Mouse (Mus musculus) T-cell, adult 66 days (primary cell): ENCODE results near the gene Pamr1. TPM values are rescaled to one million over a fixed set of nuclear protein-coding genes. Genes with fewer than 3 reads are reported as not detected.

Source experiments
- total RNA-seq, 2 experiments: library from RNA; stranded (reverse); gene quantifications; 3 replicates in 1 of 2; 4 replicates in 1 of 2; pipeline ENCODE4 v1.2.4; 2023

Gene Pamr1
- total RNA-seq: not detected

DNA sequence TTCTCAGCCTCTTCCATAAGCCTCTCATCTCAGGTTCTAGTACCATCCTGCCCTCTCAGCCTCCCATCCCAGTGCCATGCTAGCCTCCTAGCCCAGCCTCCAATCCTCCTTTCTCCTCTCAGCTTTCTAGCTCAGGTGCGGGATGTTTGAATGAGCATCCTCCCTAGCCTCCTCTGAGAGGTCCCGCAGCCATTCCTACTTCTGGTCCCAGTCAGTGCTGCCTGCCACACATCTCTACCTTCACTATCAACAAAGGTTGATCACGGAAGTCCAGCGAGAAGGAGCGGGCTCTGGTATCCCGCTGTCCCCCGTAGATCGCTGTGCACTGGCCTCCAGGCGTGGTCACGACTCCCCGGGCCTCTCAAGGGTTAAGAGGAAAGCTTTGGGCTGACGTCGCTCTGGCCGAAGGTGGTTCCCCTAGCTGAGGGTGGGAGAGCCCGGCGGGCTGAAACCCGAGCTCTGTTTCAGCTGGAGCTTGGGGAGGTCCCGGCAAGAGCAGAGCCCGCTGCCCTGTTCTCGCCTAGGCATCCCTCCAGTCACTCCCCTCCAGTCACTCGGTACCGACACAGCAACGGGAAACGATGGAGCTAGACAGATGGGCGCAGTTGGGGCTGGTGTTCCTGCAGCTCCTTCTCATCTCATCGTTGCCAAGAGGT, at the start of gene Pamr1:
Gene Pamr1 (plus strand): TSS at position 402 of the 656 bp plus-strand sequence.

DNA sequence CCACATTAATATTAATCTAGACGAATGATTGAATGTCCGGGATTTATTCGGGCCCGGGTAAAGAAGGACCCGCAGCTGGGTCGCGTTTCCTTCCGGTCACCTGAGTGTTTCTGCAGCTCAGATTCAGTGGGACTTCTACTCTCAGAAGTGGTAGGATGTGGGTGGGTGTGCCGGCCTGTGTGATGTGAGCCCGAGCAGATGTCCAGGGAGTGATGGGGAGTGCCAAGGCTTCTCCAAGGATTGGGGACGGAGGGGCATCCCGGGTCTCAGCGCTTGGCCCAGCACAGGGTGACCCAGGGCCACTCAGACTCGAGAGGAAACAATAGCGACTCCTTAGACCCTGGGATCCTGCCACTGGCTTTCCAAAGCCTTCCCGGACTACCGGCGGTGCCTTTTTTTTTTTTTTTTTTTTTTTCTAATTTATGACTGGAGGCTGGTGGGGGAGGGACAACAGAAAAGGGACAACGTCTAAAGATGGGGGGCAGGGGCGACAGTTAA, 108.4 kb downstream of the Pamr1 start, which contains the start of gene Slc1a2:
Gene Slc1a2 (plus strand): TSS at position 497 of the 498 bp plus-strand sequence.

Other genes starting within 250 kb of the Pamr1 start
- 10 to 100 TPM; 51.4 to 52.1 TPM for gene Trim44, start 142.2 kb upstream of the Pamr1 start, total RNA-seq
- gene Fjx1, start 97.5 kb upstream of the Pamr1 start, total RNA-seq: not detected
- gene Slc1a2, start 108.6 kb downstream of the Pamr1 start, total RNA-seq: not detected